Mouse (Mus musculus): ENCODE results near the gene Gltpd2. TPM values are rescaled to one million over a fixed set of nuclear protein-coding genes. Genes with fewer than 3 reads are reported as not detected.

Gene Gltpd2
- polyA plus RNA-seq, 1 experiment: not detected

DNA sequence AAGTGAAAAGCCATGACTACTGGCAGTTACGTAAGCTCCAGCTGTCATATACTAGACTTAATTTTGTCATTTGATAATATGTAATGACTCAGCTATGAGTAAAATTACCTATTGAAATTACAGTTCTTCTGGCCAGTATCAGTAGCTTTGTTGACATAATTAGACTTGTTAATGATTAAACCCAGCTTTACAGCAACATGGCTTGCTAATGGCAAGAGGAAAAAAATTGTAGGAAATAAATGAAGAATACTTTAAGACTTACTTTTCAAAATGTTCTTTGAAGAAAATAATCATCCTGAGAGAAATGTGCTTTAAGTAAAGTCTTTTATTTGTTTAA, 18.6 kb upstream of the Gltpd2 start:
- TF ChIP-seq SRF (IDR thresholded peaks at IDR 0.05; ENCODE audit: control insufficient read depth, insufficient read length, low read depth) (no peak), CEBPB (IDR thresholded peaks at IDR 0.05; ENCODE audit: insufficient read depth, poor library complexity, severe bottlenecking) (no peak), TCF3 (IDR thresholded peaks at IDR 0.05; ENCODE audit: insufficient read length, low read depth) (no peak), REST (IDR thresholded peaks at IDR 0.05; ENCODE audit: insufficient read depth, insufficient read length) (no peak), MAX (IDR thresholded peaks at IDR 0.05; ENCODE audit: low read depth) (no peak), USF1 (IDR thresholded peaks at IDR 0.05; ENCODE audit: low read depth) (no peak), MYOG (IDR thresholded peaks at IDR 0.05; ENCODE audit: control insufficient read depth in 1 of 3, insufficient read depth in 1 of 3, insufficient read length in 2 of 3, low read depth in 2 of 3) (no peak), TCF12 (IDR thresholded peaks at IDR 0.05; ENCODE audit: insufficient read depth, poor library complexity, severe bottlenecking) (no peak), E2F4 (IDR thresholded peaks at IDR 0.05; ENCODE audit: insufficient read depth) (no peak), POLR2AphosphoS2 (IDR thresholded peaks at IDR 0.05; ENCODE audit: insufficient read length, low read depth) (no peak), MYOD1 (IDR thresholded peaks at IDR 0.05; ENCODE audit: control insufficient read depth in 1 of 3, insufficient read length in 2 of 3, low read depth in 2 of 3) (no peak), POLR2A (IDR thresholded peaks at IDR 0.05; ENCODE audit: insufficient read length, low read depth) (no peak)
- no peak overlapping the region for H3ac ChIP-seq (ENCODE audit: control insufficient read depth, insufficient read length)
- no peak overlapping the region for H3K4me2 ChIP-seq (ENCODE audit: low read depth)
- no peaks in the 10 kb centered on the region for H3K79me2 ChIP-seq (ENCODE audit: control insufficient read depth, insufficient read depth)
- no peak overlapping the region for H3K4me3 ChIP-seq
- no peaks in the 10 kb centered on the region for H3K36me3 ChIP-seq (ENCODE audit: control insufficient read depth, insufficient read depth)
- H3K27me3 ChIP-seq (ENCODE audit: control insufficient read depth, insufficient read depth, insufficient read length): peaks cover 19% of the 10 kb centered on the region

- no peak for TF ChIP-seq MYOD1 (IDR thresholded peaks at IDR 0.05; ENCODE audit: control insufficient read depth in 1 of 3, insufficient read length in 2 of 3, low read depth in 2 of 3)
- no peak for TF ChIP-seq USF1 (IDR thresholded peaks at IDR 0.05; ENCODE audit: low read depth)
- TF ChIP-seq MYOG (IDR thresholded peaks at IDR 0.05; ENCODE audit: control insufficient read depth in 1 of 3, insufficient read depth in 1 of 3, insufficient read length in 2 of 3, low read depth in 2 of 3): no peak
- TF ChIP-seq CEBPB (IDR thresholded peaks at IDR 0.05; ENCODE audit: insufficient read depth, poor library complexity, severe bottlenecking): no peak
- Histone ChIP-seq H3K4me3 (no peak overlapping the region), H3ac (ENCODE audit: control insufficient read depth, insufficient read length) (no peak overlapping the region)
Measured at GRCm38 (mm10) chr11:70502018-70502417, 17.0 kb upstream of the Gltpd2 start.

GRCm38 (mm10) chr11:70504970-70505369, 14.0 kb upstream of the Gltpd2 start, which contains the start of gene Tm4sf5:
Tm4sf5 (plus strand) TSS chr11:70505244.
- Histone ChIP-seq H3K4me3 (no peak within 1 kb of the TSS), H3ac (ENCODE audit: control insufficient read depth, insufficient read length) (no peak within 1 kb of the TSS), H3K4me2 (ENCODE audit: low read depth) (no peak within 1 kb of the TSS), H3K36me3 (ENCODE audit: control insufficient read depth, insufficient read depth) (no peaks in the 10 kb centered on the region), H3K27me3 (ENCODE audit: control insufficient read depth, insufficient read depth, insufficient read length) (peaks cover 26% of the 10 kb centered on the region), H3K79me2 (ENCODE audit: control insufficient read depth, insufficient read depth) (no peaks in the 10 kb centered on the region)
- TF ChIP-seq USF1 (IDR thresholded peaks at IDR 0.05; ENCODE audit: low read depth) (no peak), POLR2AphosphoS2 (IDR thresholded peaks at IDR 0.05; ENCODE audit: insufficient read length, low read depth) (no peak), MYOG (IDR thresholded peaks at IDR 0.05; ENCODE audit: control insufficient read depth in 1 of 3, insufficient read depth in 1 of 3, insufficient read length in 2 of 3, low read depth in 2 of 3) (no peak), TCF12 (IDR thresholded peaks at IDR 0.05; ENCODE audit: insufficient read depth, poor library complexity, severe bottlenecking) (no peak), MYOD1 (IDR thresholded peaks at IDR 0.05; ENCODE audit: control insufficient read depth in 1 of 3, insufficient read length in 2 of 3, low read depth in 2 of 3) (no peak), CEBPB (IDR thresholded peaks at IDR 0.05; ENCODE audit: insufficient read depth, poor library complexity, severe bottlenecking) (no peak), TCF3 (IDR thresholded peaks at IDR 0.05; ENCODE audit: insufficient read length, low read depth) (no peak), POLR2A (IDR thresholded peaks at IDR 0.05; ENCODE audit: insufficient read length, low read depth) (no peak), SRF (IDR thresholded peaks at IDR 0.05; ENCODE audit: control insufficient read depth, insufficient read length, low read depth) (no peak), MAX (IDR thresholded peaks at IDR 0.05; ENCODE audit: low read depth) (no peak), REST (IDR thresholded peaks at IDR 0.05; ENCODE audit: insufficient read depth, insufficient read length) (no peak), E2F4 (IDR thresholded peaks at IDR 0.05; ENCODE audit: insufficient read depth) (no peak)

More at GRCm38 (mm10) chr11:70502018-70502417, 17.0 kb upstream of the Gltpd2 start:
- Histone ChIP-seq H3K27me3 (ENCODE audit: control insufficient read depth, insufficient read depth, insufficient read length) (peaks cover 16% of the 10 kb centered on the region), H3K79me2 (ENCODE audit: control insufficient read depth, insufficient read depth) (no peaks in the 10 kb centered on the region), H3K4me2 (ENCODE audit: low read depth) (no peak overlapping the region), H3K36me3 (ENCODE audit: control insufficient read depth, insufficient read depth) (no peaks in the 10 kb centered on the region)

- H3K36me3 ChIP-seq (ENCODE audit: control insufficient read depth, insufficient read depth): no peaks in the 10 kb centered on the region
- peak overlapping the region; percentile 68 for H3K4me2 ChIP-seq (ENCODE audit: low read depth)
- no peaks in the 10 kb centered on the region for H3K79me2 ChIP-seq (ENCODE audit: control insufficient read depth, insufficient read depth)
- TF ChIP-seq POLR2AphosphoS2 (IDR thresholded peaks at IDR 0.05; ENCODE audit: insufficient read length, low read depth): no peak
- TF ChIP-seq REST (IDR thresholded peaks at IDR 0.05; ENCODE audit: insufficient read depth, insufficient read length): no peak
- no peak for TF ChIP-seq TCF3 (IDR thresholded peaks at IDR 0.05; ENCODE audit: insufficient read length, low read depth)
- TF ChIP-seq USF1 (IDR thresholded peaks at IDR 0.05; ENCODE audit: low read depth): no peak
- H3K27me3 ChIP-seq (ENCODE audit: control insufficient read depth, insufficient read depth, insufficient read length): peaks cover 34% of the 10 kb centered on the region
- H3K4me3 ChIP-seq: no peak overlapping the region
- no peak overlapping the region for H3ac ChIP-seq (ENCODE audit: control insufficient read depth, insufficient read length)
Measured at GRCm38 (mm10) chr11:70506385-70506784, 12.6 kb upstream of the Gltpd2 start.

- Histone ChIP-seq H3K79me2 (ENCODE audit: control insufficient read depth, insufficient read depth) (no peaks in the 10 kb centered on the region), H3K36me3 (ENCODE audit: control insufficient read depth, insufficient read depth) (no peaks in the 10 kb centered on the region), H3K27me3 (ENCODE audit: control insufficient read depth, insufficient read depth, insufficient read length) (peaks cover 32% of the 10 kb centered on the region), H3K4me2 (ENCODE audit: low read depth) (no peak overlapping the region), H3ac (ENCODE audit: control insufficient read depth, insufficient read length) (no peak overlapping the region), H3K4me3 (no peak overlapping the region)
- TF ChIP-seq MYOG (IDR thresholded peaks at IDR 0.05; ENCODE audit: control insufficient read depth in 1 of 3, insufficient read depth in 1 of 3, insufficient read length in 2 of 3, low read depth in 2 of 3): no peak
- no peak for TF ChIP-seq REST (IDR thresholded peaks at IDR 0.05; ENCODE audit: insufficient read depth, insufficient read length)
- TF ChIP-seq E2F4 (IDR thresholded peaks at IDR 0.05; ENCODE audit: insufficient read depth): no peak
- no peak for TF ChIP-seq POLR2A (IDR thresholded peaks at IDR 0.05; ENCODE audit: insufficient read length, low read depth)
- TF ChIP-seq MYOD1 (IDR thresholded peaks at IDR 0.05; ENCODE audit: control insufficient read depth in 1 of 3, insufficient read length in 2 of 3, low read depth in 2 of 3): no peak
- TF ChIP-seq MAX (IDR thresholded peaks at IDR 0.05; ENCODE audit: low read depth): no peak
- no peak for TF ChIP-seq TCF12 (IDR thresholded peaks at IDR 0.05; ENCODE audit: insufficient read depth, poor library complexity, severe bottlenecking)
- TF ChIP-seq SRF (IDR thresholded peaks at IDR 0.05; ENCODE audit: control insufficient read depth, insufficient read length, low read depth): no peak
- no peak for TF ChIP-seq USF1 (IDR thresholded peaks at IDR 0.05; ENCODE audit: low read depth)
- TF ChIP-seq TCF3 (IDR thresholded peaks at IDR 0.05; ENCODE audit: insufficient read length, low read depth): no peak
- no peak for TF ChIP-seq CEBPB (IDR thresholded peaks at IDR 0.05; ENCODE audit: insufficient read depth, poor library complexity, severe bottlenecking)
Measured at GRCm38 (mm10) chr11:70506962-70507515, 12.0 kb upstream of the Gltpd2 start.

Measured in myocyte (in vitro differentiated cells).